Mouse (Mus musculus) midbrain, embryonic 12.5 days (tissue): Measurements from ENCODE around the gene Fubp3. TPM values are rescaled to one million over a fixed set of nuclear protein-coding genes. Genes with fewer than 3 reads are reported as not detected.

Source experiments
- ATAC-seq: fragments of 200-750 bp; cut with Nextera tagmentation; 2 replicates; pipeline ENCODE4 v1.8.0; 2017; ENCODE audit warnings: low read depth, moderate TSS enrichment, moderate library complexity; ENCODE audit not compliant: low FRiP score
- H3K27ac ChIP-seq: fragments of 300-500 bp; sonication (generic); replicated peaks from 2 replicates; pipeline ENCODE4 v1.5.1; 2016; ENCODE audit warnings: mild to moderate bottlenecking
- H3K27me3 ChIP-seq: fragments of 300-500 bp; sonication (generic); 2 replicates; pipeline ENCODE4 v1.6.1; 2016; ENCODE audit warnings: mild to moderate bottlenecking
- H3K36me3 ChIP-seq: fragments of 300-500 bp; sonication (generic); 2 replicates; pipeline ENCODE4 v1.6.1; 2016
- H3K4me1 ChIP-seq: fragments of 300-500 bp; sonication (generic); 2 replicates; pipeline ENCODE4 v1.6.1; 2016
- H3K4me2 ChIP-seq: fragments of 300-500 bp; sonication (generic); replicated peaks from 2 replicates; pipeline ENCODE4 v1.6.1; 2016; ENCODE audit warnings: mild to moderate bottlenecking, moderate library complexity
- H3K4me3 ChIP-seq: fragments of 300-500 bp; sonication (generic); 2 replicates; pipeline ENCODE4 v1.5.1; 2016; ENCODE audit warnings: mild to moderate bottlenecking
- H3K9ac ChIP-seq: fragments of 300-500 bp; sonication (generic); replicated peaks from 2 replicates; pipeline ENCODE4 v1.6.1; 2016; ENCODE audit warnings: mild to moderate bottlenecking, moderate library complexity
- H3K9me3 ChIP-seq: fragments of 300-500 bp; sonication (generic); 2 replicates; pipeline ENCODE4 v1.6.1; 2016; ENCODE audit warnings: mild to moderate bottlenecking
- WGBS: fragments of 180-500 bp; shearing (Covaris S2); methylation state at CpG from one replicate; pipeline ENCODE4 v1.1.7; 2016; 5-methylcytosine and 5-hydroxymethylcytosine counted together
- microRNA-seq: library from miRNA; unstranded; fragments of <30 nt; microRNA quantifications from one replicate; pipeline ENCODE4, GENCODE M21; 2017
- polyA plus RNA-seq: library from polyadenylated mRNA; unstranded; fragments of >200 nt; fragmentation: Nextera tagmentation; extraction: Ambion mirVana; gene quantifications from 2 replicates; pipeline ENCODE4 v1.2.1, GENCODE M21; 2016

The Fubp3 gene
- polyA plus RNA-seq, 1 experiment from 2014 or later, result 88.0 TPM

GRCm38 (mm10) chr2:31641929-31642328 lies 69.5 kb downstream of the Fubp3 start:
- peak overlapping the region; percentile 33; the same call in 1 of the 2 replicates for H3K9ac ChIP-seq
- no peak for ATAC-seq
- 3% methylated on average over 18 of the region's 18 CpGs for WGBS
- H3K9me3 ChIP-seq, result no peaks in the 10 kb centered on the region
- peaks cover 99% of the 10 kb centered on the region for H3K27me3 ChIP-seq
- H3K27ac ChIP-seq, result no peak overlapping the region
- peak overlapping the region; percentile 42 for H3K4me3 ChIP-seq
- H3K4me2 ChIP-seq, result peak overlapping the region; percentile 56
- H3K4me1 ChIP-seq, result peaks cover 43% of the 10 kb centered on the region
- no peaks in the 10 kb centered on the region for H3K36me3 ChIP-seq

GRCm38 (mm10) chr2:31653971-31654853 lies 81.8 kb downstream of the Fubp3 start:
- H3K27me3 ChIP-seq, result peaks cover 98% of the 10 kb centered on the region
- H3K4me3 ChIP-seq, result peak overlapping the region; percentile 47
- H3K36me3 ChIP-seq, result 0 out of 2 replicates have a peak, but pooled peaks cover 6% of the 10 kb centered on the region
- no peak overlapping the region for H3K27ac ChIP-seq
- peaks cover 14% of the 10 kb centered on the region for H3K4me1 ChIP-seq
- H3K9ac ChIP-seq, result peak overlapping the region; percentile 4; the same call in 1 of the 2 replicates
- peak overlapping the region; percentile 77 for H3K4me2 ChIP-seq
- peak; percentile 49; the same call in 1 of the 2 replicates for ATAC-seq
- WGBS, result under 1% methylated on average over 94 of the region's 109 CpGs
- no peaks in the 10 kb centered on the region for H3K9me3 ChIP-seq

GRCm38 (mm10) chr2:31654854-31655559 lies 82.6 kb downstream of the Fubp3 start:
- H3K9ac ChIP-seq, result no peak overlapping the region
- H3K36me3 ChIP-seq, result no peaks in the 10 kb centered on the region
- H3K4me2 ChIP-seq, result peak overlapping the region; percentile 77
- no peak overlapping the region for H3K27ac ChIP-seq
- H3K9me3 ChIP-seq, result no peaks in the 10 kb centered on the region
- H3K4me3 ChIP-seq, result peak overlapping the region; percentile 47; the same call in 1 of the 2 replicates
- 8% methylated on average over 18 of the region's 22 CpGs for WGBS
- peaks cover 98% of the 10 kb centered on the region for H3K27me3 ChIP-seq
- peaks cover 14% of the 10 kb centered on the region for H3K4me1 ChIP-seq
- no peak for ATAC-seq

GRCm38 (mm10) chr2:31656374-31656773 lies 83.9 kb downstream of the Fubp3 start:
- ATAC-seq, result no peak
- no peak overlapping the region for H3K4me3 ChIP-seq
- no peak overlapping the region for H3K9ac ChIP-seq
- peaks cover 96% of the 10 kb centered on the region for H3K27me3 ChIP-seq
- no peak overlapping the region for H3K27ac ChIP-seq
- H3K4me2 ChIP-seq, result no peak overlapping the region
- H3K4me1 ChIP-seq, result peaks cover 14% of the 10 kb centered on the region
- H3K9me3 ChIP-seq, result no peaks in the 10 kb centered on the region
- 85% methylated on average over 7 of the region's 7 CpGs for WGBS
- no peaks in the 10 kb centered on the region for H3K36me3 ChIP-seq

GRCm38 (mm10) chr2:31662939-31663803 lies 90.7 kb downstream of the Fubp3 start:
- H3K4me2 ChIP-seq, result no peak overlapping the region
- H3K27me3 ChIP-seq, result peaks cover 89% of the 10 kb centered on the region
- H3K36me3 ChIP-seq, result no peaks in the 10 kb centered on the region
- H3K9me3 ChIP-seq, result no peaks in the 10 kb centered on the region
- no peaks in the 10 kb centered on the region for H3K4me1 ChIP-seq
- no peak overlapping the region for H3K27ac ChIP-seq
- WGBS, result 72% methylated on average over 8 of the region's 8 CpGs
- H3K9ac ChIP-seq, result no peak overlapping the region
- H3K4me3 ChIP-seq, result no peak overlapping the region
- ATAC-seq, result no peak

- Histone ChIP-seq H3K36me3 (no peaks in the 10 kb centered on the region), H3K27ac (no peak overlapping the region), H3K27me3 (peaks cover 83% of the 10 kb centered on the region), H3K9me3 (no peaks in the 10 kb centered on the region), H3K4me2 (no peak overlapping the region), H3K9ac (no peak overlapping the region), H3K4me1 (no peaks in the 10 kb centered on the region), H3K4me3 (no peak overlapping the region)
- ATAC-seq, result no peak
- WGBS, result 96% methylated on average over 1 of the region's 1 CpGs
Measured at GRCm38 (mm10) chr2:31663804-31664180, 91.3 kb downstream of the Fubp3 start.

Small RNA genes within 50 kb of the gene (microRNA-seq; reads per million reads assigned to microRNA genes)
- gene Mir6998, result 3.0 reads per million, percentile 8 among the genes with 10 or more reads in this experiment

Other genes starting within 250 kb of the Fubp3 start
- 11.1 and 12.2 TPM in 2 replicates for gene Ass1, start 102.4 kb upstream of the Fubp3 start, polyA plus RNA-seq
- 21.0 and 25.5 TPM in 2 replicates for gene Prdm12, start 67.4 kb downstream of the Fubp3 start, polyA plus RNA-seq
- 61.0 and 63.9 TPM in 2 replicates for gene Exosc2, start 98.1 kb downstream of the Fubp3 start, polyA plus RNA-seq
- 44.1 and 47.3 TPM in 2 replicates for gene Abl1, start 115.7 kb downstream of the Fubp3 start, polyA plus RNA-seq
- gene Qrfp, start 237.9 kb downstream of the Fubp3 start, polyA plus RNA-seq, result 0.09 and 0.12 TPM in 2 replicates